Mouse (Mus musculus): ENCODE measurements around the gene Tfrc.

DNA sequence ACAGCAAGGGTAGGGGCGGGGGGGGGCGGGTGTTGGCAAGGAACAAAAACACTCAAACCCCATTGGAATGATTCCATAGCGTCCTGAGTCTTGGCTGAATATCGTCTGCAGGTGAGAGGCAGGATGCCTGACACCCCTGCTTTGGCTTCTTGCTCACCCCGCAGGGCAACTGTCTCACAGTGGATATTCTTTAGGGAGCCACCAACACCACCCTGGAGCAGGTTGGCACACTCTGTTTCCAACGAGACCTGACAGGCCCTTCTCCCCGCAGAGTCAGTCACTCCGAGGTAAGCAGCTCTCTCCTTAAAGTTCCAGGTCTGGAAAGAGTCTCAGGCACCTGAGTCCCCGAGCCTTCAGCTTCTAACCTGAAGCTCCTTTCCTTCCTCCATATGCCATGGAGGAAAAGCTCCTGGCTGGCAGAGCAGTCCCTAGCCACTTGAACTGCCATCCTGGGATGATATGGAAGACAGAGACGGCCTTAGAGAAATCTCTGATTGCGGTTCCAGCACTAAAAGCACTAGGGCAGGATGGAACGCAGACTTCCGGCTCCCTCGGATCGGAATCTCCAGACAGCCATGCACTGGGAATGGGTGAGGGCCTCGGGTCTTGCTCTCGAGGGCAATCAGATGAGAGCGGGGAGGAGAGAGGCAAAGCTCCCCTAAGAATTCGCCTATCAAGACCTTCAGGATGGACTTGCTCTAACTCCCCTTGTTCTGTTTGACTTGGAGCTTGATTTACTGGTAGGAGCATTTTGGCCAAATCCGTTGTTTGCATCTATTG, 32.9 kb downstream of the Tfrc start:
- TF ChIP-seq GATA1 (IDR thresholded peaks at IDR 0.05; ENCODE audit: borderline replicate concordance, low read length) (no peak), FLI1 (IDR thresholded peaks at IDR 0.05; ENCODE audit: low read length) (no peak)
